Mouse (Mus musculus) testis, postnatal 14 days (tissue): ENCODE data around the gene Ocel1.

Source experiments
- DNase-seq: peaks from one replicate; pipeline ENCODE4 v3.0.0; 2021; ENCODE audit warnings: low spot score

Gene Ocel1

GRCm38 (mm10) chr8:71403107-71403885 is 32.2 kb downstream of the Ocel1 start:
- DNase-seq: no peak

- peak; percentile 5 for DNase-seq
These were observed 32.9 kb downstream of the Ocel1 start for GRCm38 (mm10) chr8:71404011-71404410.

GRCm38 (mm10) chr8:71404951-71405351 is 33.9 kb downstream of the Ocel1 start:
- DNase-seq: no peak

- peak; percentile 91 for DNase-seq
These were observed 34.5 kb downstream of the Ocel1 start, which contains the start of gene Ankle1 for GRCm38 (mm10) chr8:71405401-71406098. Gene Ankle1 (plus strand): TSS chr8:71406010.

- peak; percentile 60 for DNase-seq
These were observed 35.3 kb downstream of the Ocel1 start for GRCm38 (mm10) chr8:71406099-71407015.

GRCm38 (mm10) chr8:71407441-71407840 is 36.3 kb downstream of the Ocel1 start:
- no peak for DNase-seq

- DNase-seq: no peak
These were observed 37.1 kb downstream of the Ocel1 start for GRCm38 (mm10) chr8:71408231-71408630.

- DNase-seq: no peak
These were observed 40.6 kb downstream of the Ocel1 start for GRCm38 (mm10) chr8:71411535-71412273.

- no peak for DNase-seq
These were observed 51.0 kb downstream of the Ocel1 start for GRCm38 (mm10) chr8:71422121-71422520.
